Mouse (Mus musculus): ENCODE results near the gene Plin5.

Plin5 gene

DNA sequence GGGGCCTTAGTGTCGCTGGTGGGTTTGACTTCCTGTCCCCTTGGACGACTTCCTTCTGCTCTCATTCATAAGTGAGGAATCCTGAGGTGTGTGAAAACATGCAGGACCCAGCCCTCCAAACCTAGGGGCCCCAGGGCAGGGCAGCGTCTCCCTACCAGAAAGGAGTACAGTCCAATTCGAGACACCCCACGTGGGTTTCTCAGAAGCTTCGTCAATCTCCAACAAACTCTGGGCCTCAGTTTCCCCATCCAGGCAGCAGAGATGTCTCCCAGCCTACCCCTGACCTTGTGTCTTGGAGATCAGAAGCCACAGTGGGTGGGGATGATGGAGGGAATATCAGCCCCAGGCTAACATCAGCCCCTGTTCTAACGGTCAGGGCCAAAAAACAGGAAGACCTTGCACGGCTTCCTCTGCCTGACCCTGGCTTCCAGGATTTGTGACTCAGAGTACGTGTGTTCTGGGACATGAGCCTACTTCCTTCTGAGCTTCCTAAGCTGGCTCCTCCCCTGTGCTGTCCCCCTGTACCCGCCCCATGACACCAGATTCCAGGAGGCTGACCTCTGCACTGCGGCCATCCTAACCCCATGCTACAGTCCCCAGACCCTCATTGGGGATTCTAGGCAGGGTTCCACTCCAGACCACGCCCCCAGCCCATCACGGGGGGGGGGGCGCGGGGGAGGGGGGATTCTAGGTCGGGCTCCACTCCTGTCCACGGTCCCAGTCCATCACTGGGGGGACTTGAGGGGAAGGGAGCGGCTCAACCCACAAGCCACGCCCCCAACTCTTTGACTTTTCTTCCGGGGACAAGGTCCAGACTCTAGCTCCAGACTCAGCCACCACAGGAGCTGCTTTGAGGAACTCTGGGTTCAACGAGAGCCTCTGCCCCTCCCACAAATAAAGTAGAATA, 16.3 kb upstream of the Plin5 start:
- DNase-seq (ENCODE audit: low spot score), result peak; percentile 77

DNA sequence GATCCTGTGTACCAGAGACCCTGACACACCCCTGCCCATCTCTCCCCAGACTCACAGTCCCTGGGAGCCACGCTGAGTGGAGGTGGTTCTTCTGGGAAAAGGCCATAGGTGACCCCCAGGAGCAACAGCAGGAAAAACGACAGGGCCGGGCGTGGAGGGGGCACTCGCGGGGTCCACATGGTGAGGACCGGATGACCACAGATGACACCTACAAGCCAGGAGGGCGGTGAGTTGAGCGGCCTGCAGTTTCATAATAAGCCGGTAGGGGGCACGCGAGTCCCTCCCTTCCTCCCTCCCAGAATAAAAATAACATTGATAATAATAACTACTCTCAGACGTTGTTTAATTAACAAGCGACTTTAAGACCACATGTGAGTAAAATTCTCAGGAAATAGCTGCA, 15.3 kb upstream of the Plin5 start:
- DNase-seq (ENCODE audit: low spot score), result peak; percentile 67

DNA sequence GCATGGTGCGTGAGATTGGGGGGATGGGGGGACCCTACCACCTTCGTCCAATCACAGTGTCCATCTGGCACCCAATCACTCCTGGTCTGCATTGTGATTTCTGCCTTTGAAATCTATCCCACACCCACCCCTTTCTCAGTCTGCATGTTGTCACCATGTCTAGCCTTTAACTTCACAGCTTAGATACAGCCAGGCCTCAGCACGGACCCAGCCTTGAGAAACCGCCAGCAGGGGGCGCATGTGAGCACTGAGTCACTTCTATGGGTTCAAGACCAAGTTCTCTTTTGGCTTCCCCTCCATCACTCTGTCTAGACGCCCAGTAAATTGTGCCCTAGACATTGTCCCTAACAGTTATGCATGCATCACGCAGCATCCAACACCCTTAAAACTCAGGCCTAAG, 14.4 kb upstream of the Plin5 start:
- peak; percentile 49 for DNase-seq (ENCODE audit: low spot score)

GRCm38 (mm10) chr17:56131136-56131535, 13.7 kb upstream of the Plin5 start:
- DNase-seq (ENCODE audit: low spot score), result no peak

- no peak for DNase-seq (ENCODE audit: low spot score)
Observed at GRCm38 (mm10) chr17:56128246-56128645, 10.8 kb upstream of the Plin5 start.

GRCm38 (mm10) chr17:56126175-56126574, 8.8 kb upstream of the Plin5 start:
- no peak for DNase-seq (ENCODE audit: low spot score)

DNA sequence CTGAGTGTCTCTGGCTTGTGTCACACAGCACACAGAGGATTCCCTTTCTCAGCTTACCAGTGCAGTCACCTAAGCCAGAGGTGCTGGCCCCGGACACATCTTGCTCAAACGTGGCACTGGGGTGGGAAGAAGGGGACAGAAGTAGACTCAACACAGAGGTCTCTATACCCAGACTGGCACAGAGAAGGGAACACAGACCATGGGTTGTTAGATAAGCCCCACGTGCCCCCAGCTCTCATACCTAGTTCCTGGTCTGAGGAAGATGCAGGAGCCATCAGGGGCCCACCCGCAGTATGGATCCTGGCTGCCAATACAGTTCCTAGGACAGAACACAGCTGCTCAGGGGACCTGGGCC, 7.9 kb upstream of the Plin5 start:
- DNase-seq (ENCODE audit: low spot score), result no peak

DNA sequence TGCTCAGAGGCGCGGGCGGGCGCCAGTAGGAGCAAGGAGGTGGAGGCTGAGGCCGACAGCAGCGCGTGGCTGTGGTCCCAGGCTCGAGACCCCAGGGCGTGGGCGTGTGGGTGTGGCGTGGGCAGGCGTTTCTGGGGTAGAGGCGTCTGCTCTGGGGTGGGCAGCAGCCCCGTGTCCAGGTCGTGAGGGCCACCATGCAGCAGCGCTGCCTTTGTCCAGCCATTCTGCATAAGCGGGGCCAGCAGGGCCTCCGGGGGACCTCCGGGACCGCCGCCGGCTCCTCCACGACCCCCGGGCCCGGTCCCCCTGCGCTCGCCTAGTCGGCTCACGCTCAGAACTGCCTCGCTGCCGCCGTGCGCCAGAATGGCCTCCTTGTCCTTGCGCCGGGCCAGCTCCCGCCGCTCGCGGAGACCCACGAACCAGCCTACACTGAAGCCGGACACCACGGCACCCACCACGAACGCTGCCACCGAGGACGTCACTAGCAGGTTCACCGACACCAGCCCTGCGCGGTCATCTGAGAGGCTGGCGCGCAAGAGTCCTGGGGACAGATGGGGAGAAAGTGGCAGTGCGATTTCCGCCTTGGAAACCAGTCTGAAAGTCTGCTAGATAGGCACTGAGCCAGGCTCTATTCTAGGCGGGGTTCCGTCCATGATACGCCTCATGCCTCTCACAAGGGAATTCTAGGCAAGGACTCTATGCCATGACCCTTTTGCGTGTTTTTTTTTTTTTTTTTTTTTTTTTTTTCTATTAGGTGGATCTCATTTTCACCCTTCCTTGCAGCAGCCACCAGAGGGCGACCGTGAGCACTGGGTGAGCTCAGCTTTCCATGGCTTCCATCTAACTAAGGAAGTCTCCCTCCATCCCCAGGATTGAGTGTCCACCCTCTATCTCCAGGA, 7.2 kb upstream of the Plin5 start:
- peak; percentile 80 for DNase-seq (ENCODE audit: low spot score)

GRCm38 (mm10) chr17:56123681-56124340, 6.4 kb upstream of the Plin5 start:
- DNase-seq (ENCODE audit: low spot score), result no peak

GRCm38 (mm10) chr17:56123161-56123560, 5.8 kb upstream of the Plin5 start:
- DNase-seq (ENCODE audit: low spot score), result no peak

DNA sequence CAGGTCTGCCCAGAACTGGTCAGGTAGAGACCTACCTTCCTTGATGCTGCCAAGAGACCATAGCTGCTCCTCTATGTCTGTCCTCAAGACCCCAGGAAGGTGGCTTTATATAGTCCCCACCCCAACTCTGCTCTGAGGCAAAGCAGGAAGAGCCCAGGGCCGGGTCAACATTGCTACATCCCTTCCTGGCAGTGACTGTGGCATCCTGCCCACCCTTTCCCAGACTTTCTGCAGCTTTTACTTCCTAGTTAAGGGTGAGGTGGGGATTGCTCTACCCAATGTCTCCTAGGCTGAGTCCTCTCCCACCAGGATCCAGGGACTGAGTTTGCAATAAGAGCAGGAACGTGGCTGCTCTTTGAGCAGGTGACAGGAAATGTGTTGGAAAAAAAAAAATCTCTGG, 4.4 kb upstream of the Plin5 start, which contains the start of gene Lrg1:
Gene Lrg1, minus strand, starts transcription at position 176 of the 400 bp plus-strand sequence.
- DNase-seq (ENCODE audit: low spot score), result no peak

DNA sequence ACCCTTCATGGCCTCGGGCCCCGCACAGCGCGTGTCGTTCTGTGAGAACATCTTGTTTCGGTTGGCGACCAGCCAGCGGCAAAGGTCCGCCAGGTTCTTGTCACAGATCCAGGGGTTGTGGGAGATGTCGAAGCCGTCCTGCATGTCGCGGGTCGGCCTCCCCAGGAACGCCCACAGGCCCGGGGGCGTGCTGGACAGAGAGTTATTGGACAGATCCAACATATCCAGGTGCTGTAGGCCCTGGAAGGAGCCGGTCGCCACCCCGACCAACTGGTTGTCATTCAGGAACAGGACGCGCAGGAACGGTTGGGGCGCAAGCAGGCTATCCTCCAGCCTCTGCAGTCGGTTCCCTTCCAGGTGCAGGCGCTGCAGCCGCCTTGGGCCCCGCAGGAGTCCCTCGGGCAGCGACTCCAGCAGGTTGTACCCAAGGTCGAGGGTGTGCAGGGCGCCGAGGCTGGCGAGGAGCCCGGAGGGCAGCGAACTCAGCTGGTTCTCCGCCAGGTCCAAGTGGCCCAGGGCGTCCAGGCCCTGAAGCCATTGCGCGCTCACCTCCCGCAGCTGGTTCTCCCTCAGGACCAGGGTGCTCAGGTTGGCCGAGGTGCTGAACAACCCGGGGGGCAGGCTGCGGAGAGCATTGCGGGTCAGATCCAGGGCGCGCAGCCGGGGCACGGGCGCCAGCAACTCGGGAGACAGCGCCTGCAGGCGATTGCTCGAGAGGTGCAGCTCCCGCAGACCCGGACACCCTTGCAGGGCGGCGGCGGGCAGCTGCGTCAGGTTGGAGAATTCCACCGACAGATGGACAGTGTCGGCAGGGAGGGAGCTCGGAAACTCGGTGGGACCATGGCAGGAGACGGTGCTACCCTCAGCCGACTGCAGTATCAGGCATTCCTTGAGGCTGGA, 2.8 kb upstream of the Plin5 start:
- DNase-seq (ENCODE audit: low spot score), result no peak

GRCm38 (mm10) chr17:56119431-56119830, 2.0 kb upstream of the Plin5 start:
- no peak for DNase-seq (ENCODE audit: low spot score)

GRCm38 (mm10) chr17:56116193-56116592, 1.2 kb downstream of the Plin5 start:
- DNase-seq (ENCODE audit: low spot score), result no peak

DNA sequence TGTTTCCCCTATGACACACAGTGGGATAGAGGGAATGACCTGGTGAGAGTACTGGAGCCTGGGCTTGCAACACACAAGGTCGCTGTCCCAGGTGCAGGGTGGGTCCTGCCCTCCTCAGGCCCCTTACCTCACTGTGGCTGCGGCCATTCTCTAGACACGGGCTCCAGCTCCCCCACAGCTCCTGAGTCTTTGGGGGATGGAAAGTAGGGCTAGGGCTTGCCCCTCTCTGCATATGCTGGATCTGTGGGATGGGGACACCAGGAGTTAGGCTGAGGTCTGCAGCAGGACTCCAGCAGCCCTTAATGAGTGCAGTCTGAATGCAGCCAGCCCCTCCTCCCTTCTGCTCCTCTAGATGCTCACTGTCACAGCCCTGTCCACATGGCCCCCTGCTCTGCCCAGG, 4.7 kb downstream of the Plin5 start:
- DNase-seq (ENCODE audit: low spot score), result no peak

DNA sequence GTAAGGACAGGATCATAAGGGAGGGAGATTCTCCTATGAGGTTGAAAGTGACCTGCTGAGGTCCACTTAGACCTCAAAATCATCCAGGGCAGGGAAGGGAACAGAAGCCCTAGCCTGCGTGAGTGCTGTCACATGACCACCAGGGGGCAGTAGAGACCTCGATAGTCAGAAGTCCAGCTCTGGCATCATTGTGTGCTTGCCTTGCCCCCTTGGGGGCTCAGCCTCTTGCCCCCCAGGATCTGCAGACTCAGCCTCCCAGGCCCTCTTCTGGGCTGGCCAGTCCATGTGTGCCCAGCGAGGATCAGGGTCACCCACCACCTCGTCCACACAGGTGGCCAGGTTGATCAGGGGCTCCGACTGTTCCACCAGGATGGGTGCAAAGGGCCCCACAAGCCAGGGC, 5.5 kb downstream of the Plin5 start:
- peak; percentile 91 for DNase-seq (ENCODE audit: low spot score)

- no peak for DNase-seq (ENCODE audit: low spot score)
Observed at GRCm38 (mm10) chr17:56111021-56111420, 6.4 kb downstream of the Plin5 start.

GRCm38 (mm10) chr17:56110571-56110970, 6.8 kb downstream of the Plin5 start:
- no peak for DNase-seq (ENCODE audit: low spot score)

GRCm38 (mm10) chr17:56109219-56110051, 8.0 kb downstream of the Plin5 start, which contains the start of gene Plin4:
Plin4 (minus strand) TSS chr17:56109803.
- DNase-seq (ENCODE audit: low spot score), result no peak

DNA sequence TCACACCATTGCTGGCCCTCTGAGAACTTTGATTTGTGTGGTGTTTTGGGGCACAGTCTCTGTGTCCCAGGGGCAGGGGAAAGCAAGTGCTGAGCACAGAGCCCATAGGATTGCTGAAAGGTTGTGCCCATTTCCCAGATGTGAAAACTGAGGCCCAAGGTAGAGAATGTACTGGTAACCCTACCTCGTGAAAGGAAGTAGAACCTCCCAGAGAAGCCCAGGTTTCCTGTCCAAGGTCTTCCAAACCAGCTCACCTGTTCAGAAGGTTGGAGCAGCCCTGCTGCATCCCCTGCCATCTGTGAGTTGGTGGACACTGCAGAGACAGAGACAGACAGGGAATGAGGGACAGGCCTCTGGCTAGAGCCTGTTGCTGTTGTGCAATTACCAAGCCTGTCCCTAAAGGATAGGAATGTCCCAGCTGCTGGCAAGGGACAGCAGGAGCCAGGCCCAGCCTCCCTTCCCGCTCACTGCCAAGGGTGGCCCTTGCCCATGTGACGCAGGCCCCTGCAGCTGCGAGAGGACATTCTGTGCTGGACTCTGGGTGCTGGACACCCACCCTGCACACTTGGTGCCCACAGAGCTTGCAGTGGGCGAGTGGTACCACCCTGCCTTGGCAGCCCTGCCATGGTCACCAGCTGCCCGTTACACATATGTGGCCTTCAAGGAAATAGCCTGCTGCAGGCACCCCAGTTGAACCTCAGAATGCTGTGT, 8.9 kb downstream of the Plin5 start:
- no peak for DNase-seq (ENCODE audit: low spot score)
